Mouse (Mus musculus) embryonic facial prominence, embryonic 15.5 days (tissue): ENCODE data around the gene 1110059G10Rik. TPM values are rescaled to one million over a fixed set of nuclear protein-coding genes. Genes with fewer than 3 reads are reported as not detected.

Experiments
- polyA plus RNA-seq: library from polyadenylated mRNA; unstranded; fragments of >200 nt; fragmentation: Nextera tagmentation; extraction: Ambion mirVana; gene quantifications from 2 replicates; pipeline ENCODE4 v1.2.1, GENCODE M21; 2015

Gene 1110059G10Rik
- polyA plus RNA-seq, 1 experiment from 2014 or later = 29.2 TPM

Other genes with a start within 250 kb of the 1110059G10Rik start
- gene Topaz1, start 203.7 kb downstream of the 1110059G10Rik start, polyA plus RNA-seq = not detected in 2 replicates
- 7.5 and 7.7 TPM in 2 replicates for gene Tcaim, start 145.5 kb downstream of the 1110059G10Rik start, polyA plus RNA-seq
- 0.85 and 1.1 TPM in 2 replicates for gene Gm35549, start 107.0 kb downstream of the 1110059G10Rik start, polyA plus RNA-seq
- gene Zfp445, start 85.0 kb downstream of the 1110059G10Rik start, polyA plus RNA-seq = 61.4 and 63.9 TPM in 2 replicates
- gene Zkscan7, start 65.3 kb downstream of the 1110059G10Rik start, polyA plus RNA-seq = 5.3 and 6.5 TPM in 2 replicates
- 17.5 and 18.4 TPM in 2 replicates for gene Zfp105, start 27.9 kb downstream of the 1110059G10Rik start, polyA plus RNA-seq
- gene Kif15, start within 50 bp of the 1110059G10Rik start, polyA plus RNA-seq = 39.1 and 40.0 TPM in 2 replicates
- 26.0 and 27.3 TPM in 2 replicates for gene Tmem42, start 70.3 kb upstream of the 1110059G10Rik start, polyA plus RNA-seq
- gene Tgm4, start 83.7 kb upstream of the 1110059G10Rik start, polyA plus RNA-seq = 0.42 and 0.47 TPM in 2 replicates
- gene Zdhhc3, start 162.2 kb upstream of the 1110059G10Rik start, polyA plus RNA-seq = 74.8 and 78.9 TPM in 2 replicates
- gene Exosc7, start 162.2 kb upstream of the 1110059G10Rik start, polyA plus RNA-seq = 98.0 and 105 TPM in 2 replicates
- gene Clec3b, start 199.9 kb upstream of the 1110059G10Rik start, polyA plus RNA-seq = 5.4 and 5.6 TPM in 2 replicates